Mouse (Mus musculus) myocyte (in vitro differentiated cells): ENCODE data around the gene Raet1e.
"Not testable (repeated sequence)": the region's sequence is repeated elsewhere in the genome, so short reads cannot be mapped to it uniquely, and the experiment has no call there.

ENCODE experiments used
- E2F4 ChIP-seq: IDR thresholded peaks from one replicate; pipeline ENCODE4 v1.6.1; 2011; ENCODE audit warnings: mild to moderate bottlenecking, control low read depth, moderate library complexity; ENCODE audit not compliant: insufficient read depth
- MYOD1 ChIP-seq, 3 experiments: IDR thresholded peaks; one replicate each; pipeline ENCODE4 v1.6.1; 2011; ENCODE audit warnings: control low read depth in 2 of 3, low read depth in 2 of 3, mild to moderate bottlenecking in 2 of 3, moderate library complexity in 1 of 3; ENCODE audit not compliant: insufficient read length in 2 of 3, control insufficient read depth in 1 of 3
- POLR2A ChIP-seq: IDR thresholded peaks from one replicate; pipeline ENCODE4 v1.6.1; 2011; ENCODE audit warnings: low read depth, mild to moderate bottlenecking, control low read depth, moderate library complexity; ENCODE audit not compliant: insufficient read length
- POLR2AphosphoS2 ChIP-seq: IDR thresholded peaks from one replicate; pipeline ENCODE4 v1.6.1; 2011; ENCODE audit warnings: low read depth, control low read depth; ENCODE audit not compliant: insufficient read length
- REST ChIP-seq: IDR thresholded peaks from one replicate; pipeline ENCODE4 v1.6.1; 2011; ENCODE audit warnings: mild to moderate bottlenecking, control low read depth, moderate library complexity; ENCODE audit not compliant: insufficient read depth, insufficient read length
- TCF12 ChIP-seq: IDR thresholded peaks from one replicate; pipeline ENCODE4 v1.6.1; 2011; ENCODE audit warnings: mild to moderate bottlenecking, control low read depth; ENCODE audit not compliant: poor library complexity, insufficient read depth, severe bottlenecking

DNA sequence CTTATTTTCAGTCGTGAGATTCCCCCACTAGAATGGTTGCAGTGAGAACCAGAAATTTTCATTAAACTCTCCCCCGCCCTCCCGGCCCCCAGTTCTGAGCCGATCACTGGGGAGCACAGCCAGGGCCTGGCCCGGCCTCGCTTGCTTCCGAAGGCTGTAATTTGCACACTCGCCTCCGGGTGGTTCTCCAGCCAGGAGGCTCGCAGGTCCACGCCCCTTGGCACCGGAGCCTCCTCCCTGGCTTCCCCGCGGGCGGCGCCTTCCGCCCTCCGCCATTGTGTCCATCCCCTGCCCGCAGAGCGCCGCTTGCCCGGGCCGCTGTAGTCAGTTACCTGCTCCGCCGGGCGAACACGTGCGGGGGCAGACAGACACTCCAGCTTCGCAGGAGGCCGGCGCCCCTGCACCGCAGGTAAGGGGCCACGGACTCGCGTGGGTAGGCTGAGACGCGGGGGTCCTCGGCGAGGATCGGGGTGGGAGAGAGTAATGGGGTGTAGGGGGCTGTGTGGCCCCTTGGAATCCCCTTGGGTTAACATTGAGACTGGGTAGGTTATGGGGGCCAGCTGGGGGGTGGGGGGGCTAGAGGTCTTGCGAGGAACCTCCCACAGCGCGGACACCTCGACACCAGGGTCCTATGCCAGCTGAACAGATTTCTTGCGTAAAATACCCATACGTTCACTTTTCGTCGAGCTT lies at the start of gene Raet1e, which contains the start of gene H60b:
- not testable (repeated sequence) for TF ChIP-seq E2F4; REST; MYOD1 (IDR thresholded peaks at IDR 0.05; ENCODE audit: control insufficient read depth in 1 of 3, insufficient read length in 2 of 3, low read depth in 2 of 3); TCF12; POLR2AphosphoS2
- TF ChIP-seq POLR2A: peak; percentile 50
